Mouse (Mus musculus) CD4-positive, CD25-positive, alpha-beta regulatory T cell (primary cell): Measurements from ENCODE around the gene Gm13757. TPM values are rescaled to one million over a fixed set of nuclear protein-coding genes. Genes with fewer than 3 reads are reported as not detected.

Experiments used
- polyA plus RNA-seq: library from polyadenylated mRNA; unstranded; fragments of 100-300 nt; shearing (Covaris generic); gene quantifications from one replicate; pipeline ENCODE4 v1.2.1, GENCODE M21; 2017

The Gm13757 gene
- polyA plus RNA-seq: not detected

DNA sequence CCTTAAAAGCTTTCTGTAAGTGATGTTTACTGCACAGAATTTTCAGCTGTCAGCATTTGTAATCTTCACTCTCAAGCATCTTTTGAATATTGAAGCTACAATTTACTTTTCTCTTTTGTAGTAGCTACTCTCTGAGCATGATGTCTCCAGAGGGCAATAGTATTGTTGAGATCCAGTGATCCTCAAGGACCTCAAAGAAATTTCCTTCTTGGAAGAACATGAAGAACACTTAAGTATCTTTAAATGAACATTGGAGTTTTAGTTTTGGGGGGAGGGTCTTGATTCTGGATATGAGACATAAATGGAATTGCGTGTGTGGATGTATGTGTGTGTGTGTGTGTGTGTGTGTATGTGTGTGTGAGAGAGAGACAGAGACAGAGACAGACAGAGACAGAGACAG is at the start of gene Gm13757:
TSS of gene Gm13757 (minus strand) at position 101 of the 400 bp plus-strand sequence.

DNA sequence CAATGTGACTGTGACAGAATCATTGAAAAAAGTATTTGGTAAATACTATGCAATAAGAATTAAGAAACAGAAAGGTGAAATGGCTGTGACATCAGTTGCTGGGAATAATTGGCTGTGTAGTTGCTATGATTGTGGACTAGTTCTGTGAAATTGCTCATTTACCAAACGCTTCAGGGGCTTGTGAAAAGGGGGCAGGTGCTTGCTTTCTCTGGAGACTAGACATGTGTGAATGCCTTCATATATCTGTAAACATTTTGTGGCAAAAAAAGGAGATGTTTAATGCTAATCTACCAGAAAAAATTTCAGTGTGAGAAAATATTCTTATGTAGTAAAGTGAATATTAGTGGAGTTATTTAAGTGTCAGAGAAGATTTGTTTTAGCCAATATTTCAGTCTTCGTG is 44.1 kb upstream of the Gm13757 start, which contains the start of gene Olfr1185-ps1:
TSS of gene Olfr1185-ps1 (plus strand) at position 301 of the 400 bp plus-strand sequence.

DNA sequence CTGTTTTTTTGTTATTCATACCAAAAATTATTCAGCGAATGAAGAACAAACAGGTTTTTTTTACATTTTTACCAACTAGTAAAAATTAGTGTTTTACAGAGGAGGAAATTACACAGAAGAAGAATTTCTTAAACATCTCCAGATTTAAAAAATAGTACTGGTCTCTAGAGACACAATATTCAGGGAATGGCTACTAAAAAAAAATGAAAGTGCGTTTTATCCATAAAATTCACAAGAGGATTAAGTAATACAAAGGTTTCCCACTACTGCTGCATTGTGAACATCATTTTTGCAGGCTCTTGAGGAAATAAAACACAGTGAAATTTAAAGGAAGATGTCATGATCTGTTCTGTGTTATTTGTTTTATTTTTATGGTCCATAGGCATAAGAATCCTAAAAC is 34.4 kb upstream of the Gm13757 start, which contains the start of gene Olfr1184:
TSS of gene Olfr1184 (plus strand) at position 301 of the 400 bp plus-strand sequence.

DNA sequence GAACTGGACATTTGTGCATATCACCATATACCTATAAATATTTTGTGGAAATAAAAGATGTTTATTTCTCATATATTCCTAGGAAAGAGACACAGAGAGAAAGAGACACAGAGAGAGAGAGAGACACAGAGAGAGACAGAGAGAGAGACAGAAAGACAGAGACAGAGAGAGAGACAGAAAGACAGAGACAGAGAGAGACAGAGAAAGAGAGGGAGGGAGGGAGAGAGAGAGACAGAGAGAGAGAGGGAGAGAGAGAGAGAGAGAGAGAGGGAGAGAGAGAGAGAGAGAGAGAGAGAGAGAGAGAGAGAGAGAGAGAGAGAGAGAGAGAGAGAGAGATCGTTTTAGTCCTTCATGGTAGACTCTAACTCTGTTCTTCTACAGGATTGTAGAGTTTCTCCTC is 5.6 kb upstream of the Gm13757 start, which contains the start of gene Olfr1183:
TSS of gene Olfr1183 (plus strand) at position 301 of the 400 bp plus-strand sequence.

GRCm38 (mm10) chr2:88426071-88426470 is 22.9 kb downstream of the Gm13757 start, which contains the start of gene Olfr1181:
Olfr1181 (minus strand) TSS chr2:88426171.

DNA sequence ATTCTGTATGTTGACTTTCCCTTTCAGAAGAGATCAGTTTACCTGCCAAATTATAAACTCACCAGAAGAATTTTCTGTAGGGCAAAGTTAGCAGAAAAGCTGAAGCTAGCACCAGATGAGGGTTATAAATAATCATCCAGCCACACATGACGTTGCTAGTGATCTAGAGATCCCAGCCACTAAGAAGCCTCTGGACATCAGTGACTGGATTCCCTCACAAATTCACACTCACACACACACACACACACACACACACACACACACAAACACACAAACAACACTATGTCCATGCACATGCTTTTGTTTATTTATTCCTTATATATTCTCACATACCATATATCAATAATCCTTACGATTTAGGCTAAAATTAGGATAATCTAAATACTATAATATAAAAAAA is 29.9 kb downstream of the Gm13757 start, which contains the start of gene Olfr1180:
TSS of gene Olfr1180 (minus strand) at position 101 of the 400 bp plus-strand sequence.

GRCm38 (mm10) chr2:88406353-88406752 is 42.6 kb downstream of the Gm13757 start, which contains the start of gene Olfr1179:
Olfr1179 (minus strand) TSS chr2:88406453.

Other genes starting within 250 kb of the Gm13757 start
- not detected for gene Olfr1170, start 220.8 kb downstream of the Gm13757 start, polyA plus RNA-seq
- 0.13 TPM for gene Olfr1173, start 169.3 kb downstream of the Gm13757 start, polyA plus RNA-seq
- gene Olfr1174-ps, start 134.0 kb downstream of the Gm13757 start, polyA plus RNA-seq: not detected
- 0.06 TPM for gene Olfr1175-ps, start 121.9 kb downstream of the Gm13757 start, polyA plus RNA-seq
- not detected for gene Olfr1176, start 112.4 kb downstream of the Gm13757 start, polyA plus RNA-seq
- not detected for gene Olfr1177-ps, start 102.6 kb downstream of the Gm13757 start, polyA plus RNA-seq
- not detected for gene Olfr1178, start 62.1 kb downstream of the Gm13757 start, polyA plus RNA-seq
- gene Olfr1179, start 42.7 kb downstream of the Gm13757 start, polyA plus RNA-seq: not detected
- gene Olfr1180, start 30.0 kb downstream of the Gm13757 start, polyA plus RNA-seq: not detected
- 0.06 TPM for gene Olfr1181, start 23.0 kb downstream of the Gm13757 start, polyA plus RNA-seq
- gene Olfr1183, start 5.7 kb upstream of the Gm13757 start, polyA plus RNA-seq: not detected
- gene Olfr1184, start 34.5 kb upstream of the Gm13757 start, polyA plus RNA-seq: 0.19 TPM
- 0.05 TPM for gene Olfr1185-ps1, start 44.2 kb upstream of the Gm13757 start, polyA plus RNA-seq
- not detected for gene Olfr1186, start 69.4 kb upstream of the Gm13757 start, polyA plus RNA-seq
- gene Olfr1188, start 107.8 kb upstream of the Gm13757 start, polyA plus RNA-seq: not detected
- gene Olfr1189, start 137.3 kb upstream of the Gm13757 start, polyA plus RNA-seq: not detected
- gene Olfr1191-ps1, start 191.4 kb upstream of the Gm13757 start, polyA plus RNA-seq: 0.05 TPM
- gene Olfr1192-ps1, start 199.4 kb upstream of the Gm13757 start, polyA plus RNA-seq: not detected
- not detected for gene Olfr1193, start 226.5 kb upstream of the Gm13757 start, polyA plus RNA-seq
- 0.11 TPM for gene Olfr1195, start 240.1 kb upstream of the Gm13757 start, polyA plus RNA-seq